Mouse (Mus musculus) erythroblast, embryonic 14.5 days (primary cell): ENCODE results near the gene Irf5. TPM values are rescaled to one million over a fixed set of nuclear protein-coding genes. Genes with fewer than 3 reads are reported as not detected.

ENCODE experiments used
- H3K27me3 ChIP-seq: 2 replicates; pipeline ENCODE4 v1.6.1; 2012; ENCODE audit warnings: inconsistent platforms; ENCODE audit not compliant: control insufficient read depth
- H3K36me3 ChIP-seq: 2 replicates; pipeline ENCODE4 v1.6.1; 2012; ENCODE audit warnings: mild to moderate bottlenecking, inconsistent platforms; ENCODE audit not compliant: control insufficient read depth
- H3K4me1 ChIP-seq: 2 replicates; pipeline ENCODE4 v1.6.1; 2012; ENCODE audit warnings: inconsistent platforms; ENCODE audit not compliant: control insufficient read depth
- H3K4me3 ChIP-seq: replicated peaks from 2 replicates; pipeline ENCODE3; 2012; ENCODE audit warnings: moderate library complexity, mild to moderate bottlenecking, inconsistent platforms
- H3K9me3 ChIP-seq: 2 replicates; pipeline ENCODE4 v1.6.1; 2012; ENCODE audit warnings: low read length, inconsistent platforms, mixed read lengths; ENCODE audit not compliant: control insufficient read depth
- GATA1 ChIP-seq: IDR thresholded peaks from 2 replicates; pipeline ENCODE4 v1.6.1; 2012; ENCODE audit warnings: low read length, inconsistent platforms, mixed read lengths
- TAL1 ChIP-seq: IDR thresholded peaks from 3 replicates; pipeline ENCODE4 v1.6.1; 2012; ENCODE audit warnings: low read length, inconsistent platforms, mixed read lengths
- polyA plus RNA-seq: library from polyadenylated mRNA; stranded (reverse); fragments of >175 nt; gene quantifications from 2 replicates; pipeline ENCODE4 v1.2.3, GENCODE M21; 2012

Irf5 gene
- polyA plus RNA-seq, 1 experiment, result 0.16 TPM

- Histone ChIP-seq H3K4me3 (no peak overlapping the region), H3K4me1 (peaks cover 5% of the 10 kb centered on the region), H3K27me3 (no peaks in the 10 kb centered on the region), H3K36me3 (peaks cover 86% of the 10 kb centered on the region), H3K9me3 (peaks cover 4% of the 10 kb centered on the region)
- TF ChIP-seq GATA1, result no peak
These were observed 54.3 kb downstream of the Irf5 start for GRCm38 (mm10) chr6:29580770-29581169.

- TF ChIP-seq TAL1, result no peak
- no peak for TF ChIP-seq GATA1
- H3K36me3 ChIP-seq, result peaks cover 87% of the 10 kb centered on the region
These were observed 54.8 kb downstream of the Irf5 start for GRCm38 (mm10) chr6:29581202-29581601.

More at GRCm38 (mm10) chr6:29581202-29581601, 54.8 kb downstream of the Irf5 start:
- Histone ChIP-seq H3K4me3 (no peak overlapping the region), H3K9me3 (peaks cover 4% of the 10 kb centered on the region), H3K27me3 (no peaks in the 10 kb centered on the region), H3K4me1 (peaks cover 5% of the 10 kb centered on the region)

Other genes starting within 250 kb of the Irf5 start
- gene Fam71f2, start 247.0 kb upstream of the Irf5 start, polyA plus RNA-seq, result not detected in 2 replicates
- gene Fam71f1, start 207.5 kb upstream of the Irf5 start, polyA plus RNA-seq, result not detected in 2 replicates
- gene Calu, start 178.6 kb upstream of the Irf5 start, polyA plus RNA-seq, result 0.17 and 0.63 TPM in 2 replicates
- not detected in 2 replicates for gene Opn1sw, start 138.2 kb upstream of the Irf5 start, polyA plus RNA-seq
- not detected in 2 replicates for gene Ccdc136, start 130.3 kb upstream of the Irf5 start, polyA plus RNA-seq
- not detected in 2 replicates for gene Flnc, start 93.4 kb upstream of the Irf5 start, polyA plus RNA-seq
- 16.6 and 22.9 TPM in 2 replicates for gene Atp6v1f, start 58.9 kb upstream of the Irf5 start, polyA plus RNA-seq
- gene Atp6v1fnb, start 55.2 kb upstream of the Irf5 start, polyA plus RNA-seq, result not detected in 2 replicates
- 0.01 and 0.11 TPM in 2 replicates for gene Kcp, start 18.7 kb upstream of the Irf5 start, polyA plus RNA-seq
- 0.66 and 1.1 TPM in 2 replicates for gene Tnpo3, start 83.3 kb downstream of the Irf5 start, polyA plus RNA-seq
- 91.5 and 99.6 TPM in 2 replicates for gene Tspan33, start 167.6 kb downstream of the Irf5 start, polyA plus RNA-seq
- gene Smo, start 208.9 kb downstream of the Irf5 start, polyA plus RNA-seq, result 0.30 and 0.42 TPM in 2 replicates
- 0.34 and 0.39 TPM in 2 replicates for gene Ahcyl2, start 241.4 kb downstream of the Irf5 start, polyA plus RNA-seq